Mouse (Mus musculus) heart, embryonic 14.5 days (tissue): ENCODE measurements at regions not wholly inside any gene's neighbourhood (a gene's known extent, or its start where the extent isn't known, plus 50 kb on each side); places are given as distances from the start of the nearest gene placed in this dataset.

Experiments used
- ATAC-seq: fragments of 200-750 bp; cut with Nextera tagmentation; 2 replicates; pipeline ENCODE4 v1.8.0; 2017; ENCODE audit warnings: low read depth, moderate TSS enrichment; ENCODE audit not compliant: insufficient number of reproducible peaks, insufficient read depth, low FRiP score
- H3K27ac ChIP-seq, 2 experiments: fragments of 200-500 bp in 1 of 2; fragments of 300-500 bp in 1 of 2; sonication (generic) in 1 of 2; replicated peaks in 1 of 2; 2 replicates each; pipeline ENCODE4 v1.5.1; 2012 to 2014; ENCODE audit warnings: low read depth in 2 of 2, low read length in 2 of 2, control low read depth in 1 of 2, mild to moderate bottlenecking in 1 of 2, mixed read lengths in 1 of 2; ENCODE audit not compliant: control insufficient read depth in 1 of 2, insufficient read depth in 1 of 2
- H3K27me3 ChIP-seq: fragments of 300-500 bp; sonication (generic); 2 replicates; pipeline ENCODE4 v1.6.1; 2014; ENCODE audit warnings: mild to moderate bottlenecking, low read length, control low read depth; ENCODE audit not compliant: control insufficient read depth, insufficient read depth
- H3K36me3 ChIP-seq: fragments of 300-500 bp; sonication (generic); 2 replicates; pipeline ENCODE4 v1.6.1; 2014; ENCODE audit warnings: mild to moderate bottlenecking, control low read depth, low read length, mixed read lengths; ENCODE audit not compliant: control insufficient read depth, insufficient read depth
- H3K4me1 ChIP-seq, 2 experiments: fragments of 200-500 bp in 1 of 2; fragments of 300-500 bp in 1 of 2; sonication (generic) in 1 of 2; 2 replicates each; pipeline ENCODE4 v1.6.1; 2012 to 2014; ENCODE audit warnings: low read length in 2 of 2, control low read depth in 1 of 2, mixed read lengths in 1 of 2; ENCODE audit not compliant: control insufficient read depth in 2 of 2, insufficient read depth in 2 of 2
- H3K4me2 ChIP-seq: fragments of 300-500 bp; sonication (generic); 2 replicates; pipeline ENCODE4 v1.6.1; 2014; ENCODE audit warnings: mild to moderate bottlenecking, low read length
- H3K4me3 ChIP-seq, 2 experiments: fragments of 200-500 bp in 1 of 2; fragments of 300-500 bp in 1 of 2; sonication (generic) in 1 of 2; 2 replicates each; pipeline ENCODE4 v1.5.1; 2012 to 2014; ENCODE audit warnings: low read length in 2 of 2, mild to moderate bottlenecking in 2 of 2, control low read depth in 1 of 2, low read depth in 1 of 2, moderate library complexity in 1 of 2; ENCODE audit not compliant: control insufficient read depth in 1 of 2, insufficient read depth in 1 of 2
- H3K9ac ChIP-seq: fragments of 300-500 bp; sonication (generic); 2 replicates; pipeline ENCODE4 v1.6.1; 2014; ENCODE audit warnings: mild to moderate bottlenecking, low read length
- H3K9me3 ChIP-seq: fragments of 300-500 bp; sonication (generic); 2 replicates; pipeline ENCODE4 v1.6.1; 2016; ENCODE audit warnings: low read length, control low read depth; ENCODE audit not compliant: control insufficient read depth
- WGBS: fragments of 180-500 bp; shearing (Covaris S2); extraction: QIAGEN DNeasy Blood & Tissue Kit; methylation state at CpG from one replicate; pipeline ENCODE4 v1.1.7; 2014; 5-methylcytosine and 5-hydroxymethylcytosine counted together

- Histone ChIP-seq H3K9ac (no peak overlapping the region), H3K4me2 (no peak overlapping the region), H3K27me3 (peaks cover 8% of the 10 kb centered on the region; the same call in 1 of the 2 replicates), H3K4me3 (no peak overlapping the region), H3K9me3 (0 out of 2 replicates have a peak, but pooled peaks cover 2% of the 10 kb centered on the region), H3K4me1 (peaks cover 5 to 6% of the 10 kb centered on the region in 2 experiments; a peak in 3 of 4 replicates), H3K27ac (no peak overlapping the region), H3K36me3 (no peaks in the 10 kb centered on the region)
- no peak for ATAC-seq
- 54% methylated on average over 11 of the region's 11 CpGs for WGBS
These were observed 216.2 kb downstream of the Setd4 start for GRCm38 (mm10) chr16:93387578-93388116.

GRCm38 (mm10) chr16:93384039-93384537 lies 219.8 kb downstream of the Setd4 start:
- ATAC-seq, result no peak
- Histone ChIP-seq H3K4me3 (no peak overlapping the region), H3K36me3 (no peaks in the 10 kb centered on the region), H3K9me3 (no peaks in the 10 kb centered on the region), H3K4me1 (peaks cover 11 to 33% of the 10 kb centered on the region in 2 experiments), H3K27ac (no peak overlapping the region), H3K9ac (no peak overlapping the region), H3K4me2 (no peak overlapping the region), H3K27me3 (peaks cover 11% of the 10 kb centered on the region; the same call in 1 of the 2 replicates)
- WGBS, result 16% methylated on average over 8 of the region's 8 CpGs

GRCm38 (mm10) chr16:93382945-93383344 lies 220.9 kb downstream of the Setd4 start:
- H3K4me2 ChIP-seq, result no peak overlapping the region
- ATAC-seq, result no peak
- peaks cover 11% of the 10 kb centered on the region; the same call in 1 of the 2 replicates for H3K27me3 ChIP-seq
- H3K27ac ChIP-seq, result no peak overlapping the region
- H3K9me3 ChIP-seq, result no peaks in the 10 kb centered on the region
- H3K4me3 ChIP-seq, result no peak overlapping the region
- H3K9ac ChIP-seq, result no peak overlapping the region
- 75% methylated on average over 3 of the region's 3 CpGs for WGBS
- H3K4me1 ChIP-seq, result peaks cover 11 to 33% of the 10 kb centered on the region in 2 experiments
- no peaks in the 10 kb centered on the region for H3K36me3 ChIP-seq

- WGBS, result 52% methylated on average over 13 of the region's 13 CpGs
- H3K27ac ChIP-seq, result no peak overlapping the region; a peak in 1 of 4 replicates
- peak; percentile 69 for ATAC-seq
These were observed 222.9 kb downstream of the Setd4 start for GRCm38 (mm10) chr16:93380717-93381671.

GRCm38 (mm10) chr16:93380117-93380516 lies 223.7 kb downstream of the Setd4 start:
- no peaks in the 10 kb centered on the region for H3K9me3 ChIP-seq
- no peak overlapping the region for H3K9ac ChIP-seq
- peaks cover 10 to 33% of the 10 kb centered on the region in 2 experiments for H3K4me1 ChIP-seq
- WGBS, result 38% methylated on average over 4 of the region's 4 CpGs
- no peak for ATAC-seq
- no peak overlapping the region for H3K4me3 ChIP-seq
- H3K4me2 ChIP-seq, result no peak overlapping the region
- H3K27ac ChIP-seq, result no peak overlapping the region
- peaks cover 8% of the 10 kb centered on the region; the same call in 1 of the 2 replicates for H3K27me3 ChIP-seq
- H3K36me3 ChIP-seq, result no peaks in the 10 kb centered on the region

More at GRCm38 (mm10) chr16:93380717-93381671, 222.9 kb downstream of the Setd4 start:
- H3K4me1 ChIP-seq, result peaks cover 8 to 33% of the 10 kb centered on the region in 2 experiments
- peaks cover 8% of the 10 kb centered on the region; the same call in 1 of the 2 replicates for H3K27me3 ChIP-seq
- no peaks in the 10 kb centered on the region for H3K36me3 ChIP-seq
- H3K4me2 ChIP-seq, result no peak overlapping the region
- no peak overlapping the region for H3K9ac ChIP-seq
- no peaks in the 10 kb centered on the region for H3K9me3 ChIP-seq
- H3K4me3 ChIP-seq, result no peak overlapping the region

- H3K4me2 ChIP-seq, result no peak overlapping the region
- H3K4me1 ChIP-seq, result peaks cover 12 to 34% of the 10 kb centered on the region in 2 experiments
- H3K27ac ChIP-seq, result no peak overlapping the region
- no peaks in the 10 kb centered on the region for H3K9me3 ChIP-seq
- no peak overlapping the region for H3K9ac ChIP-seq
- peaks cover 8% of the 10 kb centered on the region; the same call in 1 of the 2 replicates for H3K27me3 ChIP-seq
- H3K36me3 ChIP-seq, result no peaks in the 10 kb centered on the region
- no peak overlapping the region for H3K4me3 ChIP-seq
- no peak for ATAC-seq
- 24% methylated on average over 6 of the region's 6 CpGs for WGBS
These were observed 224.3 kb downstream of the Setd4 start for GRCm38 (mm10) chr16:93379611-93380010.

- ATAC-seq, result peak; percentile 33; the same call in 1 of the 2 replicates
- H3K9ac ChIP-seq, result no peak overlapping the region
- peaks cover 9 to 12% of the 10 kb centered on the region in 2 experiments for H3K4me1 ChIP-seq
- 55% methylated on average over 6 of the region's 6 CpGs for WGBS
- no peak overlapping the region for H3K4me2 ChIP-seq
- no peaks in the 10 kb centered on the region for H3K9me3 ChIP-seq
- H3K27me3 ChIP-seq, result 0 out of 2 replicates have a peak, but pooled peaks cover 3% of the 10 kb centered on the region
- no peaks in the 10 kb centered on the region for H3K36me3 ChIP-seq
- no peak overlapping the region for H3K4me3 ChIP-seq
- 0 out of 4 replicates have a peak overlapping the region, but pooled peaks of 1 of the 2 experiments have one; percentile 19 for H3K27ac ChIP-seq
These were observed 229.2 kb downstream of the Setd4 start for GRCm38 (mm10) chr16:93374669-93375068.
